Mouse (Mus musculus) retina, embryonic 14.5 days (tissue): ENCODE measurements around the gene Ccr2.
"Not testable (repeated sequence)": the region's sequence is repeated elsewhere in the genome, so short reads cannot be mapped to it uniquely, and the experiment has no call there.

Experiments
- DNase-seq: peaks from one replicate; pipeline ENCODE4 v3.0.0-alpha.2; 2015; ENCODE audit warnings: low spot score

Ccr2 gene

DNA sequence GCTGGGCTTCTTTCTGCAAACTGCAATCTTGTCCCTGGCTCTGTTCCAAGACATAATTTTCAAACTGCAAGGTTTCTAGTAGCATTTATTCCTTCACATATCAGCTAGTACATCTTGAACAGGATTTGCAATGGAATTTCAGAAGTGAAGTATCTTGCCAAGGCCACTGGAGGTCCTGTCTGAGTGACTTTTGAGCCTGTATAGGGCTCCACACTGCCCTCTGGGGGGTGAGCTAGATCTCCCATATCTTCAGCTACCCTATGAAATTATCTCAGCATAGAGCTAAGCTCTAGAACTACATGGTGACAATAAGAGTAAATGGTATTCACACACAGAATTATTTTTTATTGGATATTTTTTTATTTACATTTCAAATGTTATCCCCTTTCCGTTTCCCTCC is 16.7 kb downstream of the Ccr2 start:
- peak; percentile 3 for DNase-seq

DNA sequence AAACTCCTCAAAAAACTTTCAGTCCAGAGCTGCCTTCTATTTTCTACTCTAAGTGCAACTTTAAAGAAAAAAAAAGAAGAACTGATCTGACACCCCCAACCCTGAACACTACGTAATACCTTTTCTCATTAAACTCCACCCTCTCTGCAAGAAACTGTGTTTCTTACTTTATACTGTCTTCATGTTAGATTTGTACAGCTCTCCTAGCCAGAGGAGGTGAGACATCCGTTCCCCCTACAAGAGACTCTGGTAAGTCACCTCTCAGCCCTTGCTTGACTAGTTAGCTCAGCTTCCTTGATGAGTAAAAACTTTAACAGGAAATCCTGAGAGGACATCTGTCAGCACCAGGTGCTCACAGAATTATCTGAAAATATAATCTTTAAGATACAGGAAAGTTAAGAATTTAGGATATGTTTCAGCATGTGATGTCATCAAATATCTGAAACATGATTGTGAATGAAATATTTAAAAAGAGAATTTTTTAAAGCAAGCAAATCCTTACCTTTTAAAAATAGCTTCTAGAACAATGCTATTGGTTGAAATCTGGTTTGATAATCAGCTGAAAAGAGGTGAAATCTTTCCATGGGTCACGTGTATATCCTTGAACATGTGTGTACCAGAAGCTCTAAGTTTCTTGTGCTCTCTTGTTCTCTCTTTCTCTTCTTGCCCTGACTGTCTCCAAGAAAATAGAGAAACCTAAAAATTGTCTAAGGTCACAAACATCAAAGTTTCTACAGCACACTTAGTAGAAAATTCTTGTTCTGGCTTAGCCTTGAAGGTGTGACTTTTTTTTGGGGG is 19.8 kb downstream of the Ccr2 start, which contains the start of gene Ccr5:
Gene Ccr5, plus strand, starts transcription at position 157 of the 798 bp plus-strand sequence.
- DNase-seq = no peak

DNA sequence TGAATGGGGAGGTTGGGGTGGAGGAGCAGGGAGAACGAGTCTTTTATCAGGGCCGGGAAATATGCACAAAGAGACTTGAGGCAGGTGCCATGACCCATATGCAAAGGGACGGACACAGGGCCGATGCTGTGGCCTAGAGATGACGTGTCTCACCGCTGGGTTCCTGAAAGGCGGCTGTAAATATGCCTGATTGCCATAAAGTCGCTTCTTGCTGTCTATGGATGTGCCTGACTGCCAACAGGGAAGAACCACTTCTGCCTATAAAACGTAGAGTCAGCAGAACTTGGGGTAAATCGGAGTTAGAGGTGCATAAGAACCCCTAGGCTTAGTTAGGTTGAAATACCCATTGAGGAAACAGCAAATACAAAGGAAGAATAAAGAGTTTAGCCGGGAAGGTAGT is 23.8 kb downstream of the Ccr2 start:
- DNase-seq = no peak

DNA sequence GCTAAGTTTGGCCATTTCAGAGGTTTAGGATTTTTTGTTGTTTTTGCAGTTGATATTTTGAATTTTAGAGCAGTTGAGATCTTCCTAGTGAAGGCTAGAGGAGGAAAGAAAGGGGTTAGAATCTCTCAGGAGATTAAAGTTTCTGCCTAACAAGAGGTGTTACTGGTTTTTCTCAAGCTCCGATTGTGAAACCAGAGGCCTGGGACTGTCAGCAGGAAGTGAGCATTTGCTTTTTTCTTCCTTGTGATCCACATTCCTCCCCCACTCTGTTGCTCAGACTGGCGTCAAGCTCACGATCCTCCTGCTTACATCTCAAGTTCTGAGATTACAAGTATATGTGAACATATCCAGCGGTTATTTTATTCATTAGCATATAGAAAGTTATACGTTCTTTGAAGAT is 24.6 kb downstream of the Ccr2 start:
- no peak for DNase-seq

GRCm38 (mm10) chr9:124127412-124127811 is 25.7 kb downstream of the Ccr2 start:
- DNase-seq = no peak

DNA sequence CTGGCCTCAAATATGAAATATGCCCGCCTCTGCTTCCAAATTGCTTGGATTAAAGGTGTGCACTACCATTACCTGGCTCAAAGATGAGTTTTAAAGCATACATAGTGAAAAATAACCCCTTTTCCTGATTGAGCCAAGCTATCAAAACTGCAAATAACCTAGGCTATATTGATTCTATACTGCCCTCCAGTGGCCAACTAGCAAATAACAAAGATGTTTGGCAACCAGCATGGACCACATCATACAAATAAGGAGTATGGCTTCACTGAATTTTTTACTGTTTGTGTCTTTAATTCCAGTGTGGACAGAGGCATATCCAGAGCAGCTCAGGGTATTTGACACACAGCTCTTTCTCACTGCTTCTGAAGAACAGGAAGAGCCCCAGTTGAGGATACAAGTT is 26.6 kb downstream of the Ccr2 start:
- peak; percentile 84 for DNase-seq

- not testable (repeated sequence) for DNase-seq
Observed at GRCm38 (mm10) chr9:124132899-124133298, 31.1 kb downstream of the Ccr2 start.

DNA sequence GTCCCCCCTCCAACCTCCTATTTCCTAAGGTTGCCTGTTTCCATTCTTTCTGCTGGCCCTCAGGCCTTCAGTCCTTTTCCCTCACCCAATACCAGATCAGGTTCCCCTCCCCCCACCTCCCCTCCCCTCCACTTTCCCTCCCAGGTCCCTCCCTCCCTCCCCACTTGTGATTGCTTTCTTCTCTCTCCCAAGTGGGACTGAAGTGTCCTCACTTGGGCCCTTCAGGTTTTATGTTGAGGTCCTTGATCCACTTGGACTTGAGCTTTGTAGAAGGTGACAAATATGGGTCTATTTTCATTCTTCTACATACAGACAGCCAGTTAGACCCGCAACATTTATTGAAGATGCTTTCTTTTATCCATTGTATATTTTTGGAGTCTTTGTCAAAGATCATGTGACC is 33.2 kb downstream of the Ccr2 start:
- DNase-seq = not testable (repeated sequence)

DNA sequence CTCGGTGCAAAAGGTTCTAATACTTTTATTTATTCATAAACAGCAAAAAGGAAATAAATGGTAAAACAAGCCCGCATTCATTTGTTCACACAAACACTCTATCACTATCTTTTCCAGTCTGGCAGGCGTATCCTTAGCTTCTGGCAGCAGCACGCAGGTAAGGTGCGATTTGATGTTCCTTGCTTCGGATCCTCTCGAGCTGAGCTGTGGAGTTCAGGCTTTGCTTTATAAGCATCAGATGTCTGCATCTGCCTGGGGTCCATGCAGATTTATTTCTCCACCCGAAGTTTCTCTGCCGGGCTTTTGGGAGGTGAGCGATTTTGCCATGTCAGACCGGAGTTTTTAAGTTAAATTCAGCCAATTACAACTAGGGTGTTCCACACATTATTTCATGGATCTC is 35.9 kb downstream of the Ccr2 start:
- no peak for DNase-seq

- no peak for DNase-seq
Observed at GRCm38 (mm10) chr9:124138055-124138775, 36.5 kb downstream of the Ccr2 start.

GRCm38 (mm10) chr9:124143678-124144077 is 41.9 kb downstream of the Ccr2 start:
- DNase-seq = no peak

DNA sequence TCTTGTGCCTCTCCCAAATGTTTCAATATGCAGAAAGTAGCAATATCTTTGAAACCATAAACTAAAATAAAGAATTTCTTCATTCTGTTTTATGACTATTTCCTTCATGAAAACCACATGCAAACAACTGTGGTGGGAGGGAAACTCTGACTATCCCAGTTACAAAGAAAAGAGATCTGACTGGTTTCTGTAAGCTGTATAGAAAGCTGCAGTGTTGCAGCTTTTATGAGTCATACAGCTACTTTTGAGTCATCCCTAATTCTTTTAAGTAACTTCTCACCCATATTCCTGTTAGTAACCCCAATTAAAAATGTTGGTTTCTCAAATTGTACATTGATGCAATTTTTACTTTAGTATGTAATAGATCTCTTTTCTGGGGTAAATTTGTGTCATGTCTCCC is 44.6 kb downstream of the Ccr2 start:
- no peak for DNase-seq
